Mouse (Mus musculus) brain, embryonic 14.5 days (tissue): ENCODE data around the gene Ctbp2. TPM values are rescaled to one million over a fixed set of nuclear protein-coding genes. Genes with fewer than 3 reads are reported as not detected.

Experiments
- DNase-seq: peaks from one replicate; pipeline ENCODE4 v3.0.0-alpha.2; 2011; ENCODE audit warnings: low read depth
- CTCF ChIP-seq: fragments of 200-500 bp; IDR thresholded peaks from 2 replicates; pipeline ENCODE4 v1.5.1; 2012; ENCODE audit warnings: inconsistent platforms, mild to moderate bottlenecking, moderate library complexity, borderline replicate concordance; ENCODE audit not compliant: insufficient read depth, insufficient read length; ENCODE audit errors: extremely low read depth
- POLR2A ChIP-seq: fragments of 200-500 bp; IDR thresholded peaks from 2 replicates; pipeline ENCODE4 v1.6.1; 2012; ENCODE audit warnings: mild to moderate bottlenecking, inconsistent platforms, borderline replicate concordance; ENCODE audit not compliant: poor library complexity, insufficient read depth, insufficient read length, severe bottlenecking; ENCODE audit errors: extremely low read depth
- polyA plus RNA-seq: library from polyadenylated mRNA; depleted of rRNA; stranded (reverse); fragments of >200 nt; gene quantifications from 2 replicates; pipeline ENCODE4 v1.2.3, GENCODE M21; 2012; rRNA removed

The Ctbp2 gene
- polyA plus RNA-seq = 115 and 141 TPM in 2 replicates

DNA sequence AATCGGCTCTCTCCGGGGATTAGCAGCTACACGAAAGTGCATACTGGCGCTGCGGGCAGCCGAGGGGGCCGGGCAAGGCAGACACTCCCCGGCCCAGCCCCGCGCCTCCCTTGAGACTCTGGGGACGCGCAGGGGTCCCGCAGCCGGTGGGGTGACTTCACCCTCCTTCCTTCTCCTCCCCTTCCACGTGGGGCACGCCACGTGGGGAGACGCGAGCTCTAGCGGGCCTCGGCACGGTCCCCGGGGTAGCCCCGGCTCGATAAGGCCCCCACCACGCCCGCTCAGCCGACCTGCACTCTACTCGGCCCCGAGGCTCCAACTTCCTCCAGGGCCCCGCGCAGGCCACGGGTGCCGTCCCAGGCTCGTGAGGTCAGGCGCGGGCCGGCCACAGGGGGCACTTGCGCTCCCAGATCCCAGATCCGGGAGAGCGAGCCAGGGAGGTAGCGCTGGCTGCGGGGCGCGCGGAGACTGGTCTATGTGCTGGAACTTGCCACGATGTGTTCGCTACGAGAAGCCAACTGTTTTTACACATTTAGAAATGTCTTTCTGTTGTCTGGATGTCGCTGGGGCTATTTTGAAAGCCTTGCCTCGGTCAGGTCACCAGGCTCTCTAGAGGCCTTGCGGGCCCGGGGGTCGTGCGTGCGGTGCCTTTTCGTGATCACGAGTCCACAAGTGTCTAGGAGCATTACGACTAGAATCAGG is at the start of gene Ctbp2:
Gene Ctbp2, minus strand, starts transcription at position 356 of the 702 bp plus-strand sequence.
- DNase-seq = peak; percentile 79
- 0 out of 2 replicates have a peak, but pooled peaks have one; percentile 12 for TF ChIP-seq POLR2A
- TF ChIP-seq CTCF = peak; percentile 38; the same call in 1 of the 2 replicates

- DNase-seq = no peak
Measured at GRCm38 (mm10) chr7:133171403-133172032, 47.4 kb upstream of the Ctbp2 start.

GRCm38 (mm10) chr7:133168928-133169327 is 44.8 kb upstream of the Ctbp2 start:
- TF ChIP-seq POLR2A (no peak), CTCF (no peak)
- DNase-seq = no peak

More at GRCm38 (mm10) chr7:133171403-133172032, 47.4 kb upstream of the Ctbp2 start:
- TF ChIP-seq POLR2A (no peak), CTCF (no peak)

GRCm38 (mm10) chr7:133167903-133168302 is 43.7 kb upstream of the Ctbp2 start:
- DNase-seq = no peak
- no peak for TF ChIP-seq POLR2A
- TF ChIP-seq CTCF = no peak

DNA sequence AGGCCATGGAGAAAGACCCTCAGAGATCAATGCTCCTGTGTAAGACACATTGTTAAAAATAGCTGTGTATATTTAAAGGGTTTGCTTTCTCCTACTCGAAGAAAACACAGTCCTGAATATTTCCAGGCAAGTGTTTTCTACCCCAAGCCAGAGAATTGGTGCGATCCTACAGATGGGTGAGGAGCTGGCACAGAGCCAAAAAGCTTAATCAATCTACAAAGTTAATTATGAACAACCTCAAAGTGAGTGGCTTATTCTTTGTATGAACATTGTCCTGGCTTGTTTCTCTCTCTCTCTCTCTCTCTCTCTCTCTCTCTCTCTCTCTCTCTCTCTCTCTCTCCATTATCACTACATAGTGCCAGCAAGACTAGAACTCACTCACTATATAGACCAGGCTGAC is 40.6 kb upstream of the Ctbp2 start:
- TF ChIP-seq CTCF (no peak), POLR2A (no peak)

GRCm38 (mm10) chr7:133163011-133163410 is 38.9 kb upstream of the Ctbp2 start:
- no peak for TF ChIP-seq POLR2A

More for the DNA sequence above, 40.6 kb upstream of the Ctbp2 start:
- peak; percentile 61 for DNase-seq

DNA sequence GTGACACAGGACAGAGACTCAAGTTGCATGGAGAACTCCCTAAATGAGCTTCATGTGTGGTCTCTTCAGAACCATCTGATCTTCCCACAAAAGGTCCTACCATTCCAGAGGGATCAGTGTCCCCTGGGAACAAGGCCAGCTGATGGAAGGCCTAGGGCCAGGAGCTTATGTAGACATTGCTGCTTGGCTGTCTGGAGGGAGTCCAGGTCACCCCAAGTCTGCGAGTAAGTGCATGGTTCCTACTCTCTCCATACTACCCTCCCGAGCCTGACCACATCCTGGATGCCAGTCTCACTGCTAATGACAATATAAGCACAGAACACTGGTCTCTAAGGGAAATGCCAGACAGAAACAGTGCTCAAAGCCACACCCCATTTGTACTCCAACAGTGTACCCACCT is 38.0 kb upstream of the Ctbp2 start:
- DNase-seq = no peak
- TF ChIP-seq POLR2A (no peak), CTCF (no peak)

More at GRCm38 (mm10) chr7:133163011-133163410, 38.9 kb upstream of the Ctbp2 start:
- no peak for DNase-seq

- no peak for TF ChIP-seq CTCF
- no peak for TF ChIP-seq POLR2A
- no peak for DNase-seq
Measured at GRCm38 (mm10) chr7:133161362-133162080, 37.4 kb upstream of the Ctbp2 start.

GRCm38 (mm10) chr7:133159519-133159918 is 35.4 kb upstream of the Ctbp2 start:
- TF ChIP-seq POLR2A = no peak
- TF ChIP-seq CTCF = no peak
- DNase-seq = no peak

GRCm38 (mm10) chr7:133155621-133156020 is 31.5 kb upstream of the Ctbp2 start:
- no peak for DNase-seq
- TF ChIP-seq CTCF (no peak), POLR2A (no peak)

DNA sequence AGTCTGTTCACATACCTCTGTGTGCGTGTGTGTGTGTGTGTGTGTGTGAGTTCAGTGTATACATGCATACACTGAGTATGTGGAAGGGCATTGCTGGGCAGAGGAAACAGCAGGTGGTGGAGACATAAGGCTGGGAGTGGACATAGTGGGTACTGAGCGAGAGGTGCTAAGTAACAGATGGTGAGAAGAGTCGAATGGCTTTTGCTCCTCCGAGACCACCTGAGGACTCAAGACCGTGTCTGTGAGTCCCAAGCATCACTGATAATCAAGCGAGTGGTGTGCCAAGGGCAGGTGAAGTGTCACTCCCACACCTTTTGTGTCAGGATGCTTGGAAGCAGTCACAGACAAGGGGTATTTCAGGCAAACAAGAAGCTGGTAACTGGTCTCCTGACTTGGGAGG is 30.7 kb upstream of the Ctbp2 start:
- TF ChIP-seq POLR2A = no peak
- TF ChIP-seq CTCF = no peak
- DNase-seq = no peak
